Mouse (Mus musculus) splenic B cell, adult 2 months (primary cell): Measurements from ENCODE around the gene Bhlha9.
A peak's percentile ranks its signal among the peaks of the same experiment; 100 is the strongest.
"Not testable (repeated sequence)": the region's sequence is repeated elsewhere in the genome, so short reads cannot be mapped to it uniquely, and the experiment has no call there.

Experiments
- DNase-seq: peaks from one replicate; pipeline ENCODE4 v3.0.0-alpha.2; 2011; ENCODE audit warnings: low read depth, low spot score
- H3K27me3 ChIP-seq: 2 replicates; pipeline ENCODE4 v1.6.1; 2012; ENCODE audit warnings: mild to moderate bottlenecking, low read length, moderate library complexity, mixed read lengths; ENCODE audit not compliant: control insufficient read depth, poor library complexity, insufficient read depth, severe bottlenecking
- H3K36me3 ChIP-seq: 2 replicates; pipeline ENCODE4 v1.6.1; 2012; ENCODE audit warnings: mild to moderate bottlenecking, low read length, moderate library complexity, mixed read lengths; ENCODE audit not compliant: control insufficient read depth, poor library complexity, insufficient read depth, severe bottlenecking

Bhlha9 gene

GRCm38 (mm10) chr11:76647500-76647899, 24.8 kb upstream of the Bhlha9 start:
- no peaks in the 10 kb centered on the region for H3K27me3 ChIP-seq
- DNase-seq = peak; percentile 81
- H3K36me3 ChIP-seq = no peaks in the 10 kb centered on the region

GRCm38 (mm10) chr11:76650862-76651560, 21.3 kb upstream of the Bhlha9 start:
- H3K27me3 ChIP-seq = no peaks in the 10 kb centered on the region
- DNase-seq = no peak
- H3K36me3 ChIP-seq = no peaks in the 10 kb centered on the region

GRCm38 (mm10) chr11:76652838-76653334, 19.4 kb upstream of the Bhlha9 start:
- DNase-seq = no peak
- no peaks in the 10 kb centered on the region for H3K36me3 ChIP-seq
- H3K27me3 ChIP-seq = no peaks in the 10 kb centered on the region

GRCm38 (mm10) chr11:76655106-76655505, 17.2 kb upstream of the Bhlha9 start:
- no peaks in the 10 kb centered on the region for H3K36me3 ChIP-seq
- H3K27me3 ChIP-seq = no peaks in the 10 kb centered on the region
- peak; percentile 26 for DNase-seq

- no peak for DNase-seq
- no peaks in the 10 kb centered on the region for H3K36me3 ChIP-seq
Observed at GRCm38 (mm10) chr11:76657450-76657970, 14.8 kb upstream of the Bhlha9 start.

GRCm38 (mm10) chr11:76659138-76659930, 12.9 kb upstream of the Bhlha9 start:
- Histone ChIP-seq H3K36me3 (no peaks in the 10 kb centered on the region), H3K27me3 (no peaks in the 10 kb centered on the region)
- DNase-seq = no peak

More at GRCm38 (mm10) chr11:76657450-76657970, 14.8 kb upstream of the Bhlha9 start:
- H3K27me3 ChIP-seq = no peaks in the 10 kb centered on the region

- no peaks in the 10 kb centered on the region for H3K36me3 ChIP-seq
- no peak for DNase-seq
Observed at GRCm38 (mm10) chr11:76661790-76662468, 10.3 kb upstream of the Bhlha9 start.

GRCm38 (mm10) chr11:76666002-76666649, 6.1 kb upstream of the Bhlha9 start:
- no peaks in the 10 kb centered on the region for H3K36me3 ChIP-seq
- H3K27me3 ChIP-seq = no peaks in the 10 kb centered on the region; the same call in none of the 2 replicates
- no peak for DNase-seq

More at GRCm38 (mm10) chr11:76661790-76662468, 10.3 kb upstream of the Bhlha9 start:
- no peaks in the 10 kb centered on the region; the same call in 1 of the 2 replicates for H3K27me3 ChIP-seq

- no peaks in the 10 kb centered on the region for H3K36me3 ChIP-seq
- DNase-seq = no peak
- no peaks in the 10 kb centered on the region; the same call in none of the 2 replicates for H3K27me3 ChIP-seq
Observed at GRCm38 (mm10) chr11:76667807-76668206, 4.5 kb upstream of the Bhlha9 start.

- H3K27me3 ChIP-seq = no peaks in the 10 kb centered on the region; the same call in 1 of the 2 replicates
- no peak for DNase-seq
- H3K36me3 ChIP-seq = no peaks in the 10 kb centered on the region
Observed at GRCm38 (mm10) chr11:76672561-76673384, 503 bp downstream of the Bhlha9 start.

GRCm38 (mm10) chr11:76674199-76674598, 1.9 kb downstream of the Bhlha9 start:
- DNase-seq = no peak

GRCm38 (mm10) chr11:76674704-76675103, 2.4 kb downstream of the Bhlha9 start:
- no peaks in the 10 kb centered on the region for H3K27me3 ChIP-seq
- H3K36me3 ChIP-seq = no peaks in the 10 kb centered on the region
- no peak for DNase-seq

More at GRCm38 (mm10) chr11:76674199-76674598, 1.9 kb downstream of the Bhlha9 start:
- no peaks in the 10 kb centered on the region for H3K27me3 ChIP-seq
- H3K36me3 ChIP-seq = no peaks in the 10 kb centered on the region

- DNase-seq, H3K27me3 ChIP-seq, H3K36me3 ChIP-seq: not testable (repeated sequence)
Observed at GRCm38 (mm10) chr11:76679508-76679907, 7.2 kb downstream of the Bhlha9 start, which contains the start of gene Trarg1. Gene Trarg1, plus strand, starts transcription at chr11:76679808.
